Mouse (Mus musculus): ENCODE measurements around the gene Enpp7.

Gene Enpp7

DNA sequence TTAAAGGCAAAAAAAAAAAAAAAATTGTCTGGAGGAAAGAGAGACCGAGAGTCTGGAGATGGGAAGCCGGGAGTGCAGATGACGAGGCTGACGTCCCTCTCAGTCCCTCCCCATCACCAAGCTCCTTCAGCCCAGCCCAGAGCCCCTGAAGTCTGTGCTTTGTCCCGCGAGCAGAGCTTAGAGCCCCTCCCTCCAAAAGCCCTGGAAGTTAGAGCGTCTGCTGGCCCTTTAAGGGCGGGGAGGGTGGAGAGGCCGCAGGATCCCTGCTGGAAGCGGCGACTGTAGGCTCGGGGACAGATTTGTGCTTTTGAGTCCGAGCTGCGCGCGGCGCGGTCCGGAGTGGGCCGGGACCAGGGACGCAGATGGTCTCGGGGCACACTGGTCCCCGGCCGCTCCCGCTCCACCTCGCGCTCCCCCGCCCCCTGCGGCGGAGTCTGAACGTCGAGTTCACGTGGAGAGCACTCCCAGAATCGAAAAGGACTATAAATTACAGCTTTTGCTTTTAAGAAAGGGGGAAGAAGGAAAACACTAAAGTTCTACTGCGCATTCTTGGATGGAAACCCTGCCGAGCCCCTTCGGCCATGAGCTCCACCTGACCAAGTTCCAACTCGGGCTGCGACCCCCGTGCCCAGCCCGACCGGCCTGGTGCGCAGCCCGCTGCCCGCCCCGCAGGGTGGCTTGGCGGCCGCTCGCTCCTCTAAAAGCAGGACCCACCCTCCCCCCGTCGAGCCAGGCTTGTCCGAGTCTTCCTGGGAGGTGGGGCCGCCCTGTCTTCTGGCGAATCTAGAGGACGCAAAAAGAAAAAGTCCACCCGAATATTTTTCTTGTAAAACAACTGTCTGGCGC is 49.2 kb downstream of the Enpp7 start:
- DNase-seq, result no peak

DNA sequence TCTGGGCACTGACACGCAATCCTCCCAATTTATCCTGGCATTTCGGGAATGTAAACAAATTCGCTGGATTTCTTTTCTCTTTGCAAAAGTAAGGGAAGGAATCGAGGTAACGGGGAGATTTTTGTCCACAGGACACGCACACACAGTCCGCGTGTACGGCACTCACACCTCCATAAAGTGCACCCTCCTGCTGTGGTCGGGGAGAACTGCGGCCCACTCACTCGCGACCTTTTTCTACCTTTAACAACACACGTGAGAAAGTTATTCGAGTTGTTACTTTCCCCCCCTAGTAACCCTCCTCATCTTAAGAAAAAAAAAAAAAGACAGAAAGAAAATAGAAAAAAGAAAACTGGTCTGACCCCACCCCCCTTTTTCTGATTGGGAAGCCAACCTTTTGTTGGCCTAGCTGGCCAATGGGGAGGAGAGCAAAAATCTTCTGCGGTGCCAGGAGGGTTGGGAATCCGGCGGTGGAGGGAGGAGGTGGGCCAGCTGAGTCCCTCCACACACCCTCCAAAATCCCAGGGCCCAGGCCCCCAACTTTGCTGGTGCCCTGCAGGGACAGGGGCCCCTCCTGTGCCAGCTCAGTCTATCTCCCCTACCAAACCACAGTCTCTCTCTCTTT is 49.9 kb downstream of the Enpp7 start:
- DNase-seq, result no peak

DNA sequence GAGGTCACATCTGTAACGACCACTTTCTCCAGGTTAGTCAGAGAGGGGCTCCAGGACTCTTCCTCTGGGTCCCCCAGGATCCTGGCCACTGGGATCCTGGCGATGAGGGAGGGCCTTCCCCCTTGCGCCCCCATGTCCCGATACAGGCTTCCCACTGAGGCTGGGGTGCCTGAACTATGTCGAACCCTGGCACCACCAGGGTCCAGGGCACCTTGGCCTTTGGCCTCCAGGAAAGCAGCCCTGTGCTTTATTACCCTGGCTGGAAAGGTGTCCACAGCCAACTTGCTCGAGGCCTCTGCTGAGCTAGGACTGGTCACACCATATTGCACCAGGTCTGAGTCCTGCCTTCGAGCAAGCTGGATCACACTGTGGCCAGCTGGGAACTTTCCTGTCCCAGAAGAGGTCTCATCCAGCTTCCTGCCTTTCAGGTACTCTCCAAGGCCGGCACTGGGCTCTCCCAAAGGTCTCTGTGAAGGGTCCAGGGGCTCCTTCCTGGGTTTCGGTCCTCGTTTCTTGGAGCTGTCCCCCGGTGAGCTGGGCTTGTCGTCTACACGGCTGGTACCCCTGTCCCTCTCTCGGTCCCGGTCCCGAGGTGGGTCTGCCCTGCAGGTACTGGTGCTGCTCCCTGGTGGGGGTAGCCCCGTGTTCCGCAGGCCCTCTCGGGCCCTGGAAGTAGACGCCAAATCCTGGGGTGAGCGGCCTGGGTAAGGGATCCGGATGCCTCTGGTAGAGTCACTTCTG is 50.9 kb downstream of the Enpp7 start:
- no peak for DNase-seq

DNA sequence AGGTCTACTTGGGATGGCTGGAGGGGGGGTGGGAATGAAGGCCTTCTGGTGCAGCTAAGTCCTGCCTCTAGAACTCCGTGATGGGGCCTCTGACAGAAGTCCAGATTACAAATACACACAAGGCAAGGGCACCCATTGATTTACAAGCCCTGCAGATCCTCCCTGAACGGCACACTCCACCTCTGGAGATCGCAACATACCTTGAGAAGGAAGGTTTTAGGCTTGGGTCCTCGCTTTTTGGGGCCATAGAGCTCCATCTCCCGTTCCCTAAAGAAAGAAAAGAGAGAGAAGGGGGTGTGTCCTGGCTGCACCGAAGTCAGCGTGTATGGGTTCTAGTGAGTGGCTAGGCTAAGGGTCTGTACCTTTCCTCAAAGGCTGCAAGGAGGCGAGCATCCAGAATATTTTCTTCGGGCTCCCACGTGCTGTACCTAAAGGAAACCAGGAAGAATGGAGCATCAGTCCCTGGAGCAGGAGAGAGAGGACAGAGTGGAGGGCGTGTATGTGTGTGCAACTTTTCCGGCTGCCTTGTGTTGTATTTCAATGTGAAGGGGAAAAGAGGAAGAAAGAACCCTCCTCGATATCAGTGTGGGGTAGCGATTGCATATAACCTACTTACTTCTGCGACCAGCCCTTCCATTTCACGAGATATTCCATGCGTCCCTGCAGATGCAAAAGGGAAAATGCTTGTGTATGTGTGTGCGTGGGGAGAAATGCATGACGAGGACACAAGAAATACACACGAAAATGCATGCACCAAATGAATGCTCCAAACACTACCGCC is 51.9 kb downstream of the Enpp7 start:
- DNase-seq, result no peak

DNA sequence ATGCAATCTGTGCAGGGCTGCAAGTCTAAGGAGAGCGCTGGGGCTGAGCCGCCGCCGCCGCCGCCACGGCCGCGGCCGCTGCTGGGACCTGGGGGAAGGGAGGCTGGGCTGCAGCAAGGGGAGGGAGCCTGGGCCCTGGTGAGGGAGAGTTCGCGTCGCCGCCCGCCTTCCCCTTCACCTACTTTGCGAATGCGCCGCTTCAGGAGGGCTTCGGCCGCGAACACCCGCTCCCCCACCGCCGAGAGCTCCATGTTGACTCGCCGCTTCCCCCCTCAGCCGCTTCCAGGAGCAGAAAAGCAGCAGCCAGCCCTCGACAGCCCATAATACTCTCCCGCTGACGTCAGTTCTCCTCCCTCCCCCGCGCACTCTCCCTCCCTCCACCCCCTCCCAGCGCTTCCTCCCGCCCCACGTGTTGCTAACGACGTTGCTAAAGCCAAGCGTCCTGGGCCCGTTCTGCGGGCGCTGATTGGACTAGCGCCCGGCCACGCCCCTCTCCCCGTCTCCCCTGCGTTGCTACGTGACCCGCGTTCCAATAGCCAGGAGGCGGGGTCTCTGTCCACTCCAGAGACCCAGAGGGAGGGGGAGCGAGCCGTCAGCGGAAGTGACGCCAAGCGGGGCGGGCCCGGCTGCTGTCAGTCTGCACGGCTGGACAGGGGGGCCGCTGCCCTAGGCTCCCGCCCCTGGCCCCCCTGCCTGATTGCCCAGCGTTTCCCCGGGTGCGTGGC is 52.8 kb downstream of the Enpp7 start, which contains the start of gene Cbx8:
Cbx8 (minus strand) TSS at position 370 of the 725 bp plus-strand sequence.
- DNase-seq, result peak; percentile 99

DNA sequence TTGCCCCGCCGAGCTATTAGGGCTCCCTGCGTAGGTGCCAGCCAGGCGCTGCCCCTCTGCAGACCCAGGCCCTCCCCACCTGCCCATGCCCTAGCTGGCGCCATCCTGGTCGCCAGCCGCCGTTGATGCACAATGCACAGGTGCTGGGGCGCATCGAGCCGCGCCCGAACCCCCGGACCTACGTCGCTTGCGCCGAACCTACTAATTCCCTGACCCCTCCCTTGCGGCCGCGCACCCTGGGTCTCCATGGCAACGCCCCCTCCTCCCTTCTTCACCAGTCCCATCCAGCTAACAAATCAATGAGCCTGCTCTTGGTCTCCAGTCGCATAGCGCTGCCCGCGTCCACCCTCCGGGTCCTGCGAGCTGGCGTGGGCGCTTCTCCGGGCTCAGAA is 53.3 kb downstream of the Enpp7 start:
- no peak for DNase-seq

DNA sequence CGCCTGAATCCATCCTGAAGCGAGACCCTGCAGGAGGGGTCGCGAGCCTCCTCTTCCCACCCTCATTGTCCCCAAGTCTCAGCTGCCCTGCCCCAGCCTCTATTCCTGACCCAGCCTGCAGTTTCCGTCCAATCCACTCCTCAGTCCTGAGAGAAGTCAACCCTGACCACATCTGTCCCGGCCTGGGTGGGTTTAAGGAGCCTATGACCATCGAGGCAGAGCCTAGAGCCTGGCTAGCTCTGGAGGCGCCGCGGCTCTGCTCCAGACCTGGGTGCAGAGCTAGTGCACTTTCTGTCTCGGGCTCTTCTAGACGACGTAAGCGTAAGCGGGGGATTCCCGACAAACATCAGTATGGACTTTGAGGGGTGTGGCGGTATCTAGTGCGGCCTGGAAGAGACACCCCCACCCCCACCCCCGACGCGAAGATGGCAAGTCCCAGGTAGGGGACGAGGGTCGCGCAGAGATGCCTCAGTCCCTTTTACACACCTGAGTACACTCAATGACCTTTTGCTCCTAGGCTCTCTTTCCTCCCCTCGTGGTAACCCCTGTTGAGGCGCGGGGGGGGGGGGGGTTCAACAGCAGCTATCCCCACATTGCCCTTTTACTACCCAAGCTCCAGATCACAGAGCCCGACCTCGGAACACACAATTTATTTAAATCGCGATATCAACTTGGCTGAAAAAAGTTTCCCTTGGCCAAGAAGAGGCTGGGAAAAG is 53.9 kb downstream of the Enpp7 start:
- DNase-seq, result no peak

Data from thymus, postnatal 25 days (tissue).